Mouse (Mus musculus) neural tube, embryonic 15.5 days (tissue): ENCODE data around the gene Dxo. TPM values are rescaled to one million over a fixed set of nuclear protein-coding genes. Genes with fewer than 3 reads are reported as not detected.
A peak's percentile ranks its signal among the peaks of the same experiment; 100 is the strongest.

Experiments used
- ATAC-seq: fragments of 200-750 bp; cut with Nextera tagmentation; 2 replicates; pipeline ENCODE4 v1.8.0; 2017; ENCODE audit warnings: mild to moderate bottlenecking, moderate TSS enrichment, moderate library complexity; ENCODE audit not compliant: low FRiP score
- H3K27ac ChIP-seq: fragments of 300-500 bp; sonication (generic); replicated peaks from 2 replicates; pipeline ENCODE4 v1.5.1; 2015; ENCODE audit warnings: mild to moderate bottlenecking, inconsistent platforms
- H3K27me3 ChIP-seq: fragments of 300-500 bp; sonication (generic); replicated peaks from 2 replicates; pipeline ENCODE4 v1.6.1; 2015; ENCODE audit warnings: inconsistent platforms
- H3K36me3 ChIP-seq: fragments of 300-500 bp; sonication (generic); 2 replicates; pipeline ENCODE4 v1.6.1; 2015; ENCODE audit warnings: inconsistent platforms
- H3K4me1 ChIP-seq: fragments of 300-500 bp; sonication (generic); 2 replicates; pipeline ENCODE4 v1.6.1; 2015; ENCODE audit warnings: inconsistent platforms
- H3K4me2 ChIP-seq: fragments of 300-500 bp; sonication (generic); 2 replicates; pipeline ENCODE4 v1.6.1; 2015; ENCODE audit warnings: inconsistent platforms, mild to moderate bottlenecking, moderate library complexity
- H3K4me3 ChIP-seq: fragments of 300-500 bp; sonication (generic); replicated peaks from 2 replicates; pipeline ENCODE4 v1.5.1; 2015; ENCODE audit warnings: mild to moderate bottlenecking, inconsistent platforms
- H3K9ac ChIP-seq: fragments of 300-500 bp; sonication (generic); replicated peaks from 2 replicates; pipeline ENCODE4 v1.6.1; 2015; ENCODE audit warnings: mild to moderate bottlenecking, inconsistent platforms
- H3K9me3 ChIP-seq: fragments of 300-500 bp; sonication (generic); replicated peaks from 2 replicates; pipeline ENCODE4 v1.6.1; 2016; ENCODE audit warnings: inconsistent platforms
- WGBS: fragments of 180-500 bp; shearing (Covaris S2); methylation state at CpG from one replicate; pipeline ENCODE4 v1.1.7; 2015; ENCODE audit warnings: mixed read lengths; 5-methylcytosine and 5-hydroxymethylcytosine counted together
- microRNA-seq: library from miRNA; unstranded; fragments of <30 nt; microRNA quantifications from one replicate; pipeline ENCODE4, GENCODE M21; 2017
- polyA plus RNA-seq: library from polyadenylated mRNA; unstranded; fragments of >200 nt; fragmentation: Nextera tagmentation; extraction: Ambion mirVana; gene quantifications from 2 replicates; pipeline ENCODE4 v1.2.1, GENCODE M21; 2015

The Dxo gene
- polyA plus RNA-seq, 1 experiment from 2014 or later: 58.9 TPM

DNA sequence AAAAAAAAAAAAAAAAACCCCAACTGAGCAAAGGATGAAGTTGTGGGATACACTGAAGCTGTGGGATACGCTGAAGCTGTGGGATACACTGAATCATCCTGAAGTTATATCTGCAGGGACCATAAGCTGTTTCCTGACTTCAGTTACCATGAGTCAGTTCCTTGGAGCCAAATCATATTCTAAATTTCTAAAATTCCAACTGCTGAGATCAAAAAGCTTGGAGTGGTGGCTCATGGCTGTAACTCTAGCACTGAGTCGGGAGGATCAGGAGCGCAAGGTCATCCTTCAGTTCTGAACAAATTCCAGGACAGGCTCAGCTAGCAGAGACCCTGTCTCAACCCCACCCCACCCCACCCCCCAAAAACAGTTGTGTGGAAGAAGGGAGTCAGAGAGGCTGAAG is 48.8 kb downstream of the Dxo start:
- no peak for ATAC-seq
- no peak overlapping the region for H3K4me2 ChIP-seq
- H3K4me1 ChIP-seq: no peaks in the 10 kb centered on the region
- no peak overlapping the region for H3K4me3 ChIP-seq
- no peak overlapping the region for H3K27ac ChIP-seq
- H3K36me3 ChIP-seq: no peaks in the 10 kb centered on the region
- no peaks in the 10 kb centered on the region for H3K9me3 ChIP-seq
- H3K9ac ChIP-seq: no peak overlapping the region
- 82% methylated on average over 3 of the region's 3 CpGs for WGBS
- peaks cover 8% of the 10 kb centered on the region; the same call in 1 of the 2 replicates for H3K27me3 ChIP-seq

DNA sequence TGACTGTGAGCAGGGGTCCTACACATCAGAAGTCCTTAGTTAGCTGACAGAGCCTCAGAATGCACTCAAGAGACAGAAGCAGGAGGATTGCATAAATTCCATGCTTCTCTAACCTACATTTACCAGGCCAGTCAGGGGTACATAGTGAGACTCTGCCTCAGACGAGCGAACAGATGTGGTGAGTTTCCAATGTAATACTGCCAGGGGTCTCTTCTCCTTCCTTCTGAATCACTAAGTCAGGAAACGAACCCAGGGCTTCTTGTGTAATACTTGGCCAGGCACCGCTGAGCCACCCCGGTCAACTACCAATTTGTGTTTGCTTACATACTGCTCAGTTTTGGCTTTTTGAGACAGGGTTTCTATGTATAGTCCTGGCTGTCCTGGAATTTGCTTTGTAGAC is 51.1 kb downstream of the Dxo start:
- H3K4me2 ChIP-seq: no peak overlapping the region
- H3K27me3 ChIP-seq: no peaks in the 10 kb centered on the region
- 90% methylated on average over 5 of the region's 5 CpGs for WGBS
- H3K9me3 ChIP-seq: no peaks in the 10 kb centered on the region
- H3K27ac ChIP-seq: no peak overlapping the region
- no peak overlapping the region for H3K9ac ChIP-seq
- no peaks in the 10 kb centered on the region for H3K4me1 ChIP-seq
- ATAC-seq: no peak
- no peaks in the 10 kb centered on the region for H3K36me3 ChIP-seq
- no peak overlapping the region for H3K4me3 ChIP-seq

Small RNA genes lying within 50 kb of the gene (microRNA-seq; reads per million reads assigned to microRNA genes)
- gene Mir6970: 0.52 reads per million
- 1.9 reads per million, percentile 3 among the genes with 10 or more reads in this experiment for gene Mir6971
- not detected for gene Mir6972

Other genes starting within 250 kb of the Dxo start
- gene Gpsm3, start 247.2 kb upstream of the Dxo start, polyA plus RNA-seq: 3.8 and 14.5 TPM in 2 replicates
- 8.2 and 10.3 TPM in 2 replicates for gene Pbx2, start 245.8 kb upstream of the Dxo start, polyA plus RNA-seq
- 1.0 and 1.4 TPM in 2 replicates for gene Ager, start 239.2 kb upstream of the Dxo start, polyA plus RNA-seq
- 256 and 280 TPM in 2 replicates for gene Rnf5, start 233.3 kb upstream of the Dxo start, polyA plus RNA-seq
- gene Agpat1, start 232.8 kb upstream of the Dxo start, polyA plus RNA-seq: 109 and 133 TPM in 2 replicates
- 12.3 and 14.9 TPM in 2 replicates for gene Egfl8, start 221.0 kb upstream of the Dxo start, polyA plus RNA-seq
- gene Ppt2, start 208.5 kb upstream of the Dxo start, polyA plus RNA-seq: 20.1 and 21.3 TPM in 2 replicates
- gene Prrt1, start 207.5 kb upstream of the Dxo start, polyA plus RNA-seq: 6.3 and 7.3 TPM in 2 replicates
- gene Fkbpl, start 192.3 kb upstream of the Dxo start, polyA plus RNA-seq: 14.9 and 15.8 TPM in 2 replicates
- gene Atf6b, start 189.9 kb upstream of the Dxo start, polyA plus RNA-seq: 109 and 112 TPM in 2 replicates
- 0.50 and 0.64 TPM in 2 replicates for gene Tnxb, start 166.5 kb upstream of the Dxo start, polyA plus RNA-seq
- 0.14 and 0.27 TPM in 2 replicates for gene C4b, start 93.1 kb upstream of the Dxo start, polyA plus RNA-seq
- gene Cyp21a1, start 32.5 kb upstream of the Dxo start, polyA plus RNA-seq: not detected in 2 replicates
- gene Stk19, start 74 bp upstream of the Dxo start, polyA plus RNA-seq: 40.0 and 41.6 TPM in 2 replicates
- gene Skiv2l, start 13.2 kb downstream of the Dxo start, polyA plus RNA-seq: 56.6 and 57.4 TPM in 2 replicates
- 77.4 and 77.8 TPM in 2 replicates for gene Nelfe, start 13.4 kb downstream of the Dxo start, polyA plus RNA-seq
- gene Cfb, start 25.5 kb downstream of the Dxo start, polyA plus RNA-seq: 2.4 and 5.9 TPM in 2 replicates
- gene Zbtb12, start 42.5 kb downstream of the Dxo start, polyA plus RNA-seq: 9.6 and 10.6 TPM in 2 replicates
- not detected in 2 replicates for gene Gm20547, start 45.0 kb downstream of the Dxo start, polyA plus RNA-seq
- 1.7 and 4.0 TPM in 2 replicates for gene C2, start 61.2 kb downstream of the Dxo start, polyA plus RNA-seq
- 80.4 and 81.2 TPM in 2 replicates for gene Ehmt2, start 61.5 kb downstream of the Dxo start, polyA plus RNA-seq
- 4.1 TPM in 1 of 2 replicates, not detected in the other for gene Slc44a4, start 77.4 kb downstream of the Dxo start, polyA plus RNA-seq
- gene Neu1, start 94.2 kb downstream of the Dxo start, polyA plus RNA-seq: 39.1 and 43.5 TPM in 2 replicates
- 0.54 and 0.84 TPM in 2 replicates for gene Hspa1b, start 122.2 kb downstream of the Dxo start, polyA plus RNA-seq
- gene Gm20481, start 132.9 kb downstream of the Dxo start, polyA plus RNA-seq: not detected in 2 replicates
- gene Hspa1a, start 135.1 kb downstream of the Dxo start, polyA plus RNA-seq: 12.8 and 13.2 TPM in 2 replicates
- 1.4 and 1.5 TPM in 2 replicates for gene Hspa1l, start 135.7 kb downstream of the Dxo start, polyA plus RNA-seq
- 97.9 and 120 TPM in 2 replicates for gene Lsm2, start 144.8 kb downstream of the Dxo start, polyA plus RNA-seq
- 57.8 and 83.6 TPM in 2 replicates for gene Vars, start 164.0 kb downstream of the Dxo start, polyA plus RNA-seq
- gene Vwa7, start 179.6 kb downstream of the Dxo start, polyA plus RNA-seq: 0.19 and 0.34 TPM in 2 replicates
- gene Sapcd1, start 191.0 kb downstream of the Dxo start, polyA plus RNA-seq: 1.8 and 6.2 TPM in 2 replicates
- gene Msh5, start 209.7 kb downstream of the Dxo start, polyA plus RNA-seq: 2.0 and 3.3 TPM in 2 replicates
- gene Clic1, start 212.9 kb downstream of the Dxo start, polyA plus RNA-seq: 76.6 and 156 TPM in 2 replicates
- 244 and 261 TPM in 2 replicates for gene Ddah2, start 222.0 kb downstream of the Dxo start, polyA plus RNA-seq
- 0.19 TPM in 1 of 2 replicates, not detected in the other for gene Ly6g6c, start 228.4 kb downstream of the Dxo start, polyA plus RNA-seq
- 0.17 and 0.24 TPM in 2 replicates for gene Mpig6b, start 229.2 kb downstream of the Dxo start, polyA plus RNA-seq
- gene Ly6g6e, start 239.9 kb downstream of the Dxo start, polyA plus RNA-seq: 0.65 and 1.3 TPM in 2 replicates
- 0.74 and 2.8 TPM in 2 replicates for gene Ly6g6d, start 241.0 kb downstream of the Dxo start, polyA plus RNA-seq
- 0.32 TPM in 1 of 2 replicates, not detected in the other for gene Ly6g6f, start 248.6 kb downstream of the Dxo start, polyA plus RNA-seq